Mouse (Mus musculus) liver, adult 2 months (tissue): ENCODE measurements around the gene Gpat2.

Source experiments
- CTCF ChIP-seq: fragments of 200-500 bp; IDR thresholded peaks from 2 replicates; pipeline ENCODE4 v1.5.1; 2011; ENCODE audit warnings: low read depth, low read length, control low read depth
- POLR2A ChIP-seq: fragments of 200-500 bp; IDR thresholded peaks from 2 replicates; pipeline ENCODE4 v1.6.1; 2011; ENCODE audit warnings: low read length, control low read depth; ENCODE audit not compliant: insufficient read depth; ENCODE audit errors: extremely low read depth

DNA sequence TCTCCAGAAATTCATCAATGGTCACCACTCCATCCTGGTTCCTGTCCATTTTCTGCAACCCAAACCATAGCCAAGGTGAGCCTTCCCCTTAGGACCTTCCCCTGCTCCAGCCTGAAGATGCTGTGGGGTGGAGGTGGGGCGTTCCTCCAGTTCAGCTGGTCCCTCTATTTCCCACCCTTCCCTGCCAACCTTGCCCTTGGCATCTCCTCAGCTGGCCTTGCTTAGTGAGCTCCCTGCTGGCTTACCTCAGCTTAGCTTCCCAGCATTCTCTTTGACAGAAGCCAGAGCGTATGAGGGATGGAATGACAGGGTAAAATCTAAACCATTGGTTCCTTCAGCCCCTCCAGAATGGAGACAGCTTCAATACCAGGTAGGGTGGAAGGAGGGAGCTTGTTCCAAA is 34.3 kb downstream of the Gpat2 start:
- no peak for TF ChIP-seq CTCF
- no peak for TF ChIP-seq POLR2A
